Mouse (Mus musculus) myocyte (in vitro differentiated cells): ENCODE results near the gene H2-DMb1.

Source experiments
- E2F4 ChIP-seq: IDR thresholded peaks from one replicate; pipeline ENCODE4 v1.6.1; 2011; ENCODE audit warnings: mild to moderate bottlenecking, control low read depth, moderate library complexity; ENCODE audit not compliant: insufficient read depth
- MAX ChIP-seq: IDR thresholded peaks from one replicate; pipeline ENCODE4 v1.6.1; 2011; ENCODE audit warnings: low read depth, mild to moderate bottlenecking, control low read depth
- MYOD1 ChIP-seq, 3 experiments: IDR thresholded peaks; one replicate each; pipeline ENCODE4 v1.6.1; 2011; ENCODE audit warnings: control low read depth in 2 of 3, low read depth in 2 of 3, mild to moderate bottlenecking in 2 of 3, moderate library complexity in 1 of 3; ENCODE audit not compliant: insufficient read length in 2 of 3, control insufficient read depth in 1 of 3
- MYOG ChIP-seq, 3 experiments: IDR thresholded peaks; one replicate each; pipeline ENCODE4 v1.6.1; 2011; ENCODE audit warnings: control low read depth in 2 of 3, low read depth in 2 of 3, mild to moderate bottlenecking in 2 of 3; ENCODE audit not compliant: insufficient read length in 2 of 3, control insufficient read depth in 1 of 3, insufficient read depth in 1 of 3
- POLR2A ChIP-seq: IDR thresholded peaks from one replicate; pipeline ENCODE4 v1.6.1; 2011; ENCODE audit warnings: low read depth, mild to moderate bottlenecking, control low read depth, moderate library complexity; ENCODE audit not compliant: insufficient read length
- TCF12 ChIP-seq: IDR thresholded peaks from one replicate; pipeline ENCODE4 v1.6.1; 2011; ENCODE audit warnings: mild to moderate bottlenecking, control low read depth; ENCODE audit not compliant: poor library complexity, insufficient read depth, severe bottlenecking
- USF1 ChIP-seq: IDR thresholded peaks from one replicate; pipeline ENCODE4 v1.6.1; 2011; ENCODE audit warnings: low read depth, mild to moderate bottlenecking, control low read depth, moderate library complexity

DNA sequence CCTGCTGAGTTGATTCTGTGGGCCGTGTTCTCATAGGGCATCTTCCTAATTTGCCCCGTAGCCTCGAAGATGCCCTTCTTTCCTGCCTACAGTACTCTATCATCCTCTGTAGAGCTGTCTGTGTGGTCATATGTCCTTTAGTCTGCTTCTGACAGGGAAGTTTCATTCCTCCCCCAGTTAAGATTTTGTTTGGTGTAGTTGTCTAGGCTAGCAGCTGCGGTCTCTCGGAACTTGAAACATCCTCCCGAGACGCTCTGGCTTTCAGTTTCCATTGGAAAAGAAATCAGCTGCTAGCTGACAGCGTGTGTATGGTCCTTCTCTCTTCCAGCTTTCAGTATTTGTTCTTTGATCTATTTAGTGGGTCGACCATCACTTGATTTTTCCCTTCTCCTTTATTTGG lies 48.1 kb upstream of the H2-DMb1 start:
- no peak for TF ChIP-seq E2F4
- no peak for TF ChIP-seq POLR2A
- TF ChIP-seq TCF12, result no peak
- no peak for TF ChIP-seq MAX
- TF ChIP-seq USF1, result no peak
- no peak for TF ChIP-seq MYOD1 (IDR thresholded peaks at IDR 0.05; ENCODE audit: control insufficient read depth in 1 of 3, insufficient read length in 2 of 3, low read depth in 2 of 3)
- TF ChIP-seq MYOG (IDR thresholded peaks at IDR 0.05; ENCODE audit: control insufficient read depth in 1 of 3, insufficient read depth in 1 of 3, insufficient read length in 2 of 3, low read depth in 2 of 3), result no peak
